Mouse (Mus musculus) spleen, adult 18-20 months (tissue): ENCODE data around the gene Kctd4.

Source experiments
- DNase-seq, 2 experiments: peaks; one replicate each; pipeline ENCODE4 v3.0.0; 2022; ENCODE audit warnings: mixed read lengths in 2 of 2

The Kctd4 gene

GRCm38 (mm10) chr14:75992371-75992770, 37.6 kb downstream of the Kctd4 start:
- DNase-seq = no peak

GRCm38 (mm10) chr14:75998082-75998481, 43.3 kb downstream of the Kctd4 start:
- no peak for DNase-seq

GRCm38 (mm10) chr14:76001781-76002180, 47.0 kb downstream of the Kctd4 start:
- DNase-seq = no peak

GRCm38 (mm10) chr14:76005011-76005410, 50.2 kb downstream of the Kctd4 start:
- no peak for DNase-seq

- no peak for DNase-seq
These were observed 53.4 kb downstream of the Kctd4 start for GRCm38 (mm10) chr14:76008174-76008573.

GRCm38 (mm10) chr14:76009185-76009584, 54.4 kb downstream of the Kctd4 start:
- DNase-seq = no peak

GRCm38 (mm10) chr14:76010102-76011061, 55.6 kb downstream of the Kctd4 start, which contains the start of gene Gtf2f2:
Gene Gtf2f2 (minus strand): TSS chr14:76010865.
- DNase-seq = peak; percentile 85 to 92

GRCm38 (mm10) chr14:76011062-76011457, 56.3 kb downstream of the Kctd4 start:
- DNase-seq = no peak

GRCm38 (mm10) chr14:76014331-76014730, 59.5 kb downstream of the Kctd4 start:
- no peak for DNase-seq
